Mouse (Mus musculus) heart, embryonic 12.5 days (tissue): Measurements from ENCODE around the gene Celf1. TPM values are rescaled to one million over a fixed set of nuclear protein-coding genes. Genes with fewer than 3 reads are reported as not detected.
"Not testable (repeated sequence)": the region's sequence is repeated elsewhere in the genome, so short reads cannot be mapped to it uniquely, and the experiment has no call there.

Experiments
- ATAC-seq: fragments of 200-750 bp; cut with Nextera tagmentation; 2 replicates; pipeline ENCODE4 v1.8.0; 2017; ENCODE audit warnings: moderate TSS enrichment, moderate library complexity; ENCODE audit not compliant: insufficient number of reproducible peaks, low FRiP score
- H3K27ac ChIP-seq: fragments of 300-500 bp; sonication (generic); 2 replicates; pipeline ENCODE4 v1.5.1; 2016; ENCODE audit warnings: mild to moderate bottlenecking, moderate library complexity; ENCODE audit not compliant: poor library complexity, severe bottlenecking
- H3K27me3 ChIP-seq: fragments of 300-500 bp; sonication (generic); replicated peaks from 2 replicates; pipeline ENCODE4 v1.6.1; 2016; ENCODE audit warnings: mild to moderate bottlenecking, moderate library complexity
- H3K36me3 ChIP-seq: fragments of 300-500 bp; sonication (generic); 2 replicates; pipeline ENCODE4 v1.6.1; 2016; ENCODE audit warnings: mild to moderate bottlenecking, moderate library complexity
- H3K4me1 ChIP-seq: fragments of 300-500 bp; sonication (generic); replicated peaks from 2 replicates; pipeline ENCODE4 v1.6.1; 2016; ENCODE audit warnings: mild to moderate bottlenecking
- H3K4me2 ChIP-seq: fragments of 300-500 bp; sonication (generic); 2 replicates; pipeline ENCODE4 v1.6.1; 2016; ENCODE audit warnings: mild to moderate bottlenecking, moderate library complexity
- H3K4me3 ChIP-seq: fragments of 300-500 bp; sonication (generic); 2 replicates; pipeline ENCODE4 v1.5.1; 2016; ENCODE audit warnings: mild to moderate bottlenecking
- H3K9ac ChIP-seq: fragments of 300-500 bp; sonication (generic); 2 replicates; pipeline ENCODE4 v1.6.1; 2016; ENCODE audit warnings: mild to moderate bottlenecking, moderate library complexity
- H3K9me3 ChIP-seq: fragments of 300-500 bp; sonication (generic); replicated peaks from 2 replicates; pipeline ENCODE4 v1.6.1; 2016; ENCODE audit warnings: mild to moderate bottlenecking, moderate library complexity
- WGBS: fragments of 180-500 bp; shearing (Covaris S2); methylation state at CpG from one replicate; pipeline ENCODE4 v1.1.7; 2016; 5-methylcytosine and 5-hydroxymethylcytosine counted together
- polyA plus RNA-seq: library from polyadenylated mRNA; unstranded; fragments of >200 nt; fragmentation: Nextera tagmentation; extraction: Ambion mirVana; gene quantifications from 2 replicates; pipeline ENCODE4 v1.2.1, GENCODE M21; 2016

The Celf1 gene
- polyA plus RNA-seq: 136 and 141 TPM in 2 replicates

- Histone ChIP-seq H3K36me3 (no peaks in the 10 kb centered on the region), H3K9me3 (no peaks in the 10 kb centered on the region), H3K27ac (peak within 1 kb of the TSS; percentile 94), H3K4me3 (peak within 1 kb of the TSS; percentile 93), H3K27me3 (no peaks in the 10 kb centered on the region), H3K9ac (peak within 1 kb of the TSS; percentile 96), H3K4me2 (peak within 1 kb of the TSS; percentile 80), H3K4me1 (peaks cover 23% of the 10 kb centered on the region)
- WGBS: under 1% methylated on average over 106 of the region's 113 CpGs
- ATAC-seq: peak; percentile 93
These were observed at the start of gene Celf1 for GRCm38 (mm10) chr2:90940233-90941229. Celf1 (plus strand) TSS chr2:90940382.

GRCm38 (mm10) chr2:90893673-90894298, 46.4 kb upstream of the Celf1 start:
- Histone ChIP-seq H3K9me3 (no peaks in the 10 kb centered on the region), H3K27me3 (no peaks in the 10 kb centered on the region), H3K36me3 (peaks cover 58% of the 10 kb centered on the region), H3K4me3 (no peak overlapping the region), H3K4me2 (no peak overlapping the region), H3K27ac (no peak overlapping the region), H3K4me1 (peaks cover 22% of the 10 kb centered on the region), H3K9ac (no peak overlapping the region)
- peak; percentile 71 for ATAC-seq
- 59% methylated on average over 6 of the region's 6 CpGs for WGBS

GRCm38 (mm10) chr2:90894299-90894677, 45.9 kb upstream of the Celf1 start:
- H3K4me1 ChIP-seq: peaks cover 19% of the 10 kb centered on the region
- H3K27ac ChIP-seq, H3K9ac ChIP-seq, H3K4me2 ChIP-seq, H3K4me3 ChIP-seq, H3K9me3 ChIP-seq, ATAC-seq, H3K27me3 ChIP-seq: not testable (repeated sequence)
- peaks cover 63% of the 10 kb centered on the region for H3K36me3 ChIP-seq
- 79% methylated on average over 3 of the region's 3 CpGs for WGBS

- Histone ChIP-seq H3K27ac (0 out of 2 replicates have a peak overlapping the region, but pooled peaks have one; percentile 6), H3K27me3 (no peaks in the 10 kb centered on the region), H3K4me1 (peaks cover 21% of the 10 kb centered on the region), H3K4me3 (peak overlapping the region; percentile 95), H3K9ac (peak overlapping the region; percentile 98; the same call in 1 of the 2 replicates), H3K9me3 (no peaks in the 10 kb centered on the region), H3K36me3 (peaks cover 60% of the 10 kb centered on the region), H3K4me2 (peak overlapping the region; percentile 89)
- 75% methylated on average over 2 of the region's 2 CpGs for WGBS
- no peak for ATAC-seq
These were observed 36.8 kb upstream of the Celf1 start for GRCm38 (mm10) chr2:90903398-90903797.

- Histone ChIP-seq H3K9ac (peak within 1 kb of the TSS; percentile 98), H3K27me3 (no peaks in the 10 kb centered on the region), H3K4me1 (peaks cover 24% of the 10 kb centered on the region), H3K4me3 (peak within 1 kb of the TSS; percentile 95), H3K9me3 (no peaks in the 10 kb centered on the region), H3K36me3 (peaks cover 60% of the 10 kb centered on the region), H3K27ac (peak within 1 kb of the TSS; percentile 95), H3K4me2 (peak within 1 kb of the TSS; percentile 89)
- ATAC-seq: peak; percentile 92
- WGBS: under 1% methylated on average over 43 of the region's 43 CpGs
These were observed 35.9 kb upstream of the Celf1 start, which contains the start of the genes Kbtbd4 and Ndufs3 for GRCm38 (mm10) chr2:90904076-90904855. Kbtbd4 (plus strand) TSS chr2:90904740. Ndufs3 (minus strand) TSS chr2:90904827.

- Histone ChIP-seq H3K4me2 (peak overlapping the region; percentile 89), H3K4me1 (peaks cover 25% of the 10 kb centered on the region), H3K27me3 (no peaks in the 10 kb centered on the region), H3K4me3 (peak overlapping the region; percentile 95), H3K9me3 (no peaks in the 10 kb centered on the region), H3K36me3 (peaks cover 61% of the 10 kb centered on the region), H3K27ac (peak overlapping the region; percentile 95), H3K9ac (peak overlapping the region; percentile 98)
- under 1% methylated on average over 21 of the region's 21 CpGs for WGBS
- ATAC-seq: peak; percentile 42; the same call in 1 of the 2 replicates
These were observed 35.3 kb upstream of the Celf1 start for GRCm38 (mm10) chr2:90904856-90905224.

- Histone ChIP-seq H3K4me1 (peaks cover 25% of the 10 kb centered on the region), H3K36me3 (peaks cover 63% of the 10 kb centered on the region), H3K27me3 (no peaks in the 10 kb centered on the region), H3K4me3 (no peak overlapping the region), H3K9me3 (no peaks in the 10 kb centered on the region), H3K9ac (no peak overlapping the region), H3K27ac (no peak overlapping the region), H3K4me2 (no peak overlapping the region)
- no peak for ATAC-seq
- WGBS: 96% methylated on average over 2 of the region's 2 CpGs
These were observed 33.5 kb upstream of the Celf1 start for GRCm38 (mm10) chr2:90906721-90907120.

- ATAC-seq: no peak
- Histone ChIP-seq H3K4me2 (no peak overlapping the region), H3K36me3 (peaks cover 82% of the 10 kb centered on the region), H3K27ac (no peak overlapping the region), H3K27me3 (no peaks in the 10 kb centered on the region), H3K4me3 (no peak overlapping the region), H3K9ac (no peak overlapping the region), H3K4me1 (peaks cover 23% of the 10 kb centered on the region), H3K9me3 (no peaks in the 10 kb centered on the region)
- WGBS: 58% methylated on average over 1 of the region's 1 CpGs
These were observed 29.3 kb upstream of the Celf1 start for GRCm38 (mm10) chr2:90910861-90911260.

GRCm38 (mm10) chr2:90911668-90912067, 28.5 kb upstream of the Celf1 start:
- ATAC-seq: no peak
- Histone ChIP-seq H3K27ac (no peak overlapping the region), H3K9me3 (no peaks in the 10 kb centered on the region), H3K4me2 (no peak overlapping the region), H3K9ac (no peak overlapping the region), H3K4me1 (peaks cover 27% of the 10 kb centered on the region), H3K36me3 (peaks cover 78% of the 10 kb centered on the region), H3K27me3 (no peaks in the 10 kb centered on the region), H3K4me3 (no peak overlapping the region)
- 74% methylated on average over 1 of the region's 1 CpGs for WGBS

- no peak overlapping the region for H3K9ac ChIP-seq
These were observed 26.5 kb upstream of the Celf1 start for GRCm38 (mm10) chr2:90913671-90914070.

More at GRCm38 (mm10) chr2:90913671-90914070, 26.5 kb upstream of the Celf1 start:
- Histone ChIP-seq H3K4me3 (no peak overlapping the region), H3K9me3 (no peaks in the 10 kb centered on the region), H3K27ac (peak overlapping the region; percentile 30; the same call in 1 of the 2 replicates), H3K27me3 (no peaks in the 10 kb centered on the region), H3K4me2 (no peak overlapping the region), H3K4me1 (peaks cover 30% of the 10 kb centered on the region), H3K36me3 (peaks cover 63% of the 10 kb centered on the region)
- ATAC-seq: no peak
- 54% methylated on average over 2 of the region's 2 CpGs for WGBS
